Mouse (Mus musculus): ENCODE data around the gene Ttpal. TPM values are rescaled to one million over a fixed set of nuclear protein-coding genes. Genes with fewer than 3 reads are reported as not detected.
"Not testable (repeated sequence)": the region's sequence is repeated elsewhere in the genome, so short reads cannot be mapped to it uniquely, and the experiment has no call there.

The Ttpal gene
- polyA plus RNA-seq, 1 experiment from 2014 or later = 27.5 TPM

DNA sequence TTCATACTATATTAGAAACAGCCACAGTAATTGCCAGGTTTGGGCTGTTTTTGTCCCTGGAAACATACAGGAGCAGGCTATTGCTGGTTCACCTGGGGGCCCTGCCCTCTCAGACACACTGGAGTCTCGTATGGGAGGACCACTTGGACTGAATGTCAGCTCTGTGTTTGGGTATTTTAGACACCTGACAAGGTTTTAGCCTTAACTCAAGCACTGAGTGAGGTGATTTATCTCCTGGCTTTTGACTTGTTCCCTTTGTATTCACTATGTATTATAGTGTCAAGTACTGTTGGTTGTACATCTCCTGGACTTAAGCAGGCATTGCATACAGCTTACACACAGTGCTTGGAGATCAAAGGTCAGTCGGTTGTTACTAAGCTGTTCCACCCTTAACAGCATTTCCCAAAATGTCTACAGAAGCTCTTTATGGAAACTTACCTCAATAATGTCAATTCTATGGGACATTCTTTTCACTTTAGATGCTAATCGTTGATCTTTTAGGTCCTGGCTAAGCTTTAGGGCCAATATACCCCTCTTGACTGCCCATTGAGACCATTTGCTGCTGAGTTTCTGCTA lies 14.6 kb downstream of the Ttpal start:
- peak; percentile 69 for DNase-seq (ENCODE audit: low spot score)
- Histone ChIP-seq H3K36me3 (peaks cover 96% of the 10 kb centered on the region), H3K4me3 (no peak overlapping the region), H3K9me3 (no peaks in the 10 kb centered on the region), H3K4me1 (no peaks in the 10 kb centered on the region), H3K27ac (no peak overlapping the region), H3K27me3 (ENCODE audit: insufficient read depth, poor library complexity, severe bottlenecking) (no peaks in the 10 kb centered on the region)
- WGBS = 85% methylated on average over 3 of the region's 3 CpGs

DNA sequence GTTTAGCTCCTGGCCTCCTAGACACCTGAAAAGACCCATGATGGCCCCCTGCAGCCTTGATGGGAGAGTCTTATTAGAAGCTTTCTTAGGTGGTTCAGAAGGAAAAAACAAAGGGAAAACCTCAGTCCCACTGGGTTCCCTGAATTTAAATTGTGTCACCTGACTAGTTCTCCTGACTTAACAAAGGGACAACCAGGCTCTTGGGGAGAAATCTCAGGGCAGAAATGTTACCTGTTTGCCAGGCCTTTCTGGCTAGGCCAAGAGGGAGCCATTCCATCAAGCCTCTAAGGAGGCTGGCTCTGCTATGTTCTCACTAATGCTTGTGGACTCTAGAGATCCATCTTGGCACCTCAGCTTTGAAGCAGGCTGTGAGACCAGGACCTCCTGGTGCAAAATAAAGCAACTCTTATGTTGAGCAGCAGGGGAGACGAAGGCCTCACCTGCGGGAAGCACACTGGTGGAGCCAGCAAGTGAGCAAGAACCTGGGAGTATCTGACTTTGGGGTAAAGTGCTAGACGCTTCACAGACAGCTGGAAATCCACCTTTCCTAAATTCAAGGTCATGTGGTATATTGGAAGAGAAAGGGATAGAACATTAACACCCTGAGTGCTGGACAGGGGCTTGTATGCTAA lies 15.2 kb downstream of the Ttpal start:
- WGBS = 68% methylated on average over 3 of the region's 3 CpGs
- Histone ChIP-seq H3K4me1 (no peaks in the 10 kb centered on the region), H3K9me3 (no peaks in the 10 kb centered on the region), H3K4me3 (no peak overlapping the region), H3K36me3 (peaks cover 93% of the 10 kb centered on the region), H3K27ac (no peak overlapping the region), H3K27me3 (ENCODE audit: insufficient read depth, poor library complexity, severe bottlenecking) (no peaks in the 10 kb centered on the region)
- peak; percentile 63 for DNase-seq (ENCODE audit: low spot score)

DNA sequence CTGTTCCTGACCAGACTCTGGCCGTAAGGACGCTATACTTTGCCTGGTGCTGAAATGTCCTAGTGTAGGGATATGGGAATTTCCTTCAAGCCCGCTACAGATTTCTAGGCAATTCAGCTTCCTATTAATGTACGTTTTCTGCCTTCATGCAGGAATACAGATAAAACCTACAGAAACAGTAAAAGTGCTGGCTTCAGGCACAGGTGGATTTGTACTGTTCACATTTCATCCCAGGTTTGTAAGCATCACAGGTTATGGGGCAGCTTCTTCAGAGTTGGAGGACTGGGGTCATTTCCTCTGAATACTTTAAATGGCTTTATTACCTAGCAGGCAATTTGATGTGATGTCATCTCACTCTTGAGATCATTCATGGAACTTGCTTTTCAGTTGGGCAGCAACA lies 15.8 kb downstream of the Ttpal start:
- Histone ChIP-seq H3K4me3 (no peak overlapping the region), H3K27ac (no peak overlapping the region), H3K4me1 (no peaks in the 10 kb centered on the region), H3K27me3 (ENCODE audit: insufficient read depth, poor library complexity, severe bottlenecking) (no peaks in the 10 kb centered on the region), H3K9me3 (no peaks in the 10 kb centered on the region), H3K36me3 (peaks cover 93% of the 10 kb centered on the region)
- WGBS = 88% methylated on average over 4 of the region's 4 CpGs
- no peak for DNase-seq (ENCODE audit: low spot score)

DNA sequence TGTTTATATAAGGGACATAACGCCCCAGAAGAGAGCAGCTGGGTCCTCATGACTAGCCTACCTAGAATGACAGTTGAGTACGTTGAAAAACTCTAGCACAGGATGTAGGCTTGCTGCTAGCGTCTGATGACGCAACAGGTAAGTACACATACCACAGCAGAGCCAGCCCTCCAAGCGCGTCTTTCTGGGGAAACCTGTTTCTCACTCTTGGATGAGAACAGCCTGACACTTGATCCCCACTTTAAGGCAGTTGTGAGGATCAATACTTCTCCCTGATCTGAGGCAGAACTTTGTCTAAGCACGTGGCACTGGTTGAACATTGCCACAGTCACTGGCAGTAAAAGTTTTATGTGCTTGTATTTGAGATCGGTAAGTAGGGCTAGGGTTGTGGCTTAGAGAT lies 18.3 kb downstream of the Ttpal start:
- H3K27ac ChIP-seq = no peak overlapping the region
- 85% methylated on average over 8 of the region's 8 CpGs for WGBS
- H3K4me3 ChIP-seq = no peak overlapping the region
- H3K4me1 ChIP-seq = no peaks in the 10 kb centered on the region
- no peaks in the 10 kb centered on the region for H3K9me3 ChIP-seq
- H3K36me3 ChIP-seq = peaks cover 91% of the 10 kb centered on the region
- no peak for DNase-seq (ENCODE audit: low spot score)
- no peaks in the 10 kb centered on the region for H3K27me3 ChIP-seq (ENCODE audit: insufficient read depth, poor library complexity, severe bottlenecking)

DNA sequence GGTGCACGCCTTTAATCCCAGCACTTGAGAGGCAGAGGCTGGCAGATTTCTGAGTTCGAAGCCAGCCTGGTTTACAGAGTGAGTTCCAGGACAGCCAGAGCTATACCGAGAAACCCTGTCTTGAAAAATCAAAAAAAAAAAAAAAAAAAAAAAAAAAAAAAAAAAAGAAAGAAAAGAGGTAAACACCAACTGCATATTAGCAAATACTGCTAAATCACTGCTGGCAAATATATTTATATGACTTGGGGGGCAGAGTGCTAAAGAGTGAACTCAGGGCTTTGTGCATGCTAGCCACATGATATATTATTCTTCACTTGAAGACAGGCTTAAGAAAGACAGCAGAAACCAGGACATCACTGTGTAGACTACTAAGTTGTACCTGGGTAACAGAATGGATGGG lies 19.3 kb downstream of the Ttpal start:
- not testable (repeated sequence) for H3K4me1 ChIP-seq; H3K9me3 ChIP-seq; H3K27ac ChIP-seq; H3K27me3 ChIP-seq (ENCODE audit: insufficient read depth, poor library complexity, severe bottlenecking); H3K4me3 ChIP-seq; DNase-seq (ENCODE audit: low spot score)
- H3K36me3 ChIP-seq = peaks cover 91% of the 10 kb centered on the region
- 92% methylated on average over 3 of the region's 3 CpGs for WGBS

DNA sequence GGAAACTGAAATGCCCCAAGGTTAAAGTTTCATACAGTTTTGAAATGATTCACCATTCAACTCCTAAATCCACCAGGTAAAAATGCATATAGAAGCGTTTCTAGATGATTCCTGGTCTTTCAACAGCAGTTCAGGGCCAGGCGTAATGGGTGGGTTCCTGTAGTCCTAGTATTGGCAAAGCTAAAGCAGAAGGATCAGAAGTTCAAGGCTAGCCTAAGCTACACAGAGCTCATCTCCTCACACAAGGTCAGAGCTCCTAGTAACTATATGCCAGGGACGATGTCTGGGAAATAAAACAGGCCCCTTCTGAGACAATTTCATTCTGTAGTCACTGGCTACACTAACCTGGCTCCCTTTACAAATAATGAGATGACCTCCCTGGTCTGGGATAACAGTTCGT lies 29.1 kb downstream of the Ttpal start:
- H3K9me3 ChIP-seq = no peaks in the 10 kb centered on the region
- peaks cover 95% of the 10 kb centered on the region for H3K36me3 ChIP-seq
- H3K27me3 ChIP-seq (ENCODE audit: insufficient read depth, poor library complexity, severe bottlenecking) = no peaks in the 10 kb centered on the region
- no peak for DNase-seq (ENCODE audit: low spot score)
- H3K4me3 ChIP-seq = no peak overlapping the region
- 91% methylated on average over 4 of the region's 4 CpGs for WGBS
- no peaks in the 10 kb centered on the region for H3K4me1 ChIP-seq
- H3K27ac ChIP-seq = no peak overlapping the region

DNA sequence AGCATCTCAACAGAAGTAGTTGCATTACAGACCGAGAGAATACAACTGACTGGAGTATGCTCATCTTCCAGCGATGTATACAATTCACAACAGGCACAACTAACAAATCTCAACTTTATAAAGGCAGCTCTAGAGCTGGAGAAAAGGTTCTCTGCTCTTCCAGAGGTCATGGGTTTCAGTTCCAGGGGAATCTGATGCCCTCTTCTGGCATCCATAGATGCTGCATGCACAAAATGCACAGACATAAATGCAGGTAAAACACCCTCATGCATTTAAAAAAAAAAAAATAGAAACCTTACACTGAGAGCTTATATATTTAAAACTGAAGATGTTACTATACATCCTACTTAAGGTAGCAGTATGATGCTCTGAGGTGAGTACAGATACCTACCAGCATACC lies 29.6 kb downstream of the Ttpal start:
- Histone ChIP-seq H3K9me3 (no peaks in the 10 kb centered on the region), H3K36me3 (peaks cover 94% of the 10 kb centered on the region), H3K27ac (no peak overlapping the region), H3K4me1 (no peaks in the 10 kb centered on the region), H3K4me3 (no peak overlapping the region), H3K27me3 (ENCODE audit: insufficient read depth, poor library complexity, severe bottlenecking) (no peaks in the 10 kb centered on the region)
- DNase-seq (ENCODE audit: low spot score) = no peak
- 92% methylated on average over 2 of the region's 2 CpGs for WGBS

DNA sequence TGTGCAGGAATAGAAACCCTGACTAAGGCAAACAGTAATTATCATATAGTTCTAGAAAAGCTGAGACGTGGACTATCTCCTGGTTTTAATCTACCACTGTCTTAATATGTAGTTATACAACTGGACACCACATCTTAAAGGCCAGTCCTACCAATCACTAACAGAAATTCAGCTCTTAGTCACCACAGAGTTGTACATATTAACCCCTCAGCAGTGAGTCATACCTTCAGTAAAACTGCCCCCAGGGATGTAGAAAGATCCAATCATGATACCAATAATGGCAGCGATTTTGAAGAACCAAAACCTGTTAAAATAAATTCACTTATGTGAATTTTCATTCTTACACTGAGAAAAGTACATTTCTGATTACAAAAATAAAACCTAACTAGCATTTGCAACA lies 32.1 kb downstream of the Ttpal start:
- Histone ChIP-seq H3K4me3 (no peak overlapping the region), H3K27me3 (ENCODE audit: insufficient read depth, poor library complexity, severe bottlenecking) (no peaks in the 10 kb centered on the region), H3K9me3 (no peaks in the 10 kb centered on the region), H3K27ac (no peak overlapping the region), H3K4me1 (peaks cover 24% of the 10 kb centered on the region), H3K36me3 (peaks cover 70% of the 10 kb centered on the region)
- 93% methylated on average over 2 of the region's 2 CpGs for WGBS
- DNase-seq (ENCODE audit: low spot score) = no peak

DNA sequence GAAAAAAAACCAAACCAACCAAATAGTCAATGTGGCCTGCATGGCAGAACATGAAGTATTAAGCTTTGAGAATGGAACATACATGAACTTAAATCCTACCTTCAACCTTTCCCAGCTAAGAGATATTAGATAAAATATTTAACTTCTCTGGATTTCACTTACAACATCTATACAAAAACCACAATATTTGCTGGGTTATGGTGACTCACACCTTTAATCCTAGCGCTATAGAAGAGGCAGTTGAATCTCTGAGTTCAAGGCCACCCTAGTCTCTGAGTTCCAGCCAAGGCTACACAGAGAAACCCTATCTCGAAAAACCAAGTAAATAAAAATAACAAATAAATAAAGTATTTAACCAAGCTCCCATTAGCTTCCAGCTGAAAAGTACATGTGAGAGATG lies 33.9 kb downstream of the Ttpal start:
- Histone ChIP-seq H3K4me1 (peaks cover 41% of the 10 kb centered on the region), H3K4me3 (no peak overlapping the region), H3K27ac (no peak overlapping the region), H3K36me3 (peaks cover 60% of the 10 kb centered on the region), H3K9me3 (no peaks in the 10 kb centered on the region), H3K27me3 (ENCODE audit: insufficient read depth, poor library complexity, severe bottlenecking) (no peaks in the 10 kb centered on the region)
- no peak for DNase-seq (ENCODE audit: low spot score)
- WGBS = 92% methylated on average over 2 of the region's 2 CpGs

DNA sequence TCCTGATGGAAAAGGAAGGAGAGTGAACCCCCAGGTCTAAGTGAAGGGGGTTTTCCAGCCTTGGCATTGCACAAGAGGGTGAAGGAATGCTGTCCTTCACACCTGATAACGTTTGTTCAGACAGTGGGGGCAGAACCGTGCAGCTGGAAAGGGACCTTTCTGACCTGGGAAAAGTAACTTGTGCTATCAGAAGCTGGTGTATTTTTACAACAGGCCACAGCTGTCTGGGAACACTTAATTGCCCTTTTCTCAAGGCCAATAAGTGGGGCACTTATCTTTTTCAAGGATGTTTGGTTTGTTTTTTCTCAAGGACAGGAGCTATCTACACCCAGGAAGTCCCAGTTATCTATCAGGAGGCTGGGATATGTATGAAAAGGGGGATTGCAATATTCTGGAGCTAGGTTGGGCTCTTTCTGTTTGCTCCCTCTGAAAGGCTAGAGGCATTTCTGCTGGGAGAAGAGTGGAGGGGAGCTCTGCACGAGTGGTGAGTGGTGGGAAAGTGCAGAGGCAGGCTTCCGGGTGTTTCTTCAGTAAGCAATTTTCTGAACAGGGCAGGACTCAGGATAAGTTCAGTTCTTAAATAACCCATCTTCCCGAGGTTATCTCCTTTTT lies 35.6 kb downstream of the Ttpal start:
- Histone ChIP-seq H3K27me3 (ENCODE audit: insufficient read depth, poor library complexity, severe bottlenecking) (no peaks in the 10 kb centered on the region), H3K36me3 (peaks cover 45% of the 10 kb centered on the region), H3K27ac (peak overlapping the region; percentile 73), H3K4me1 (peaks cover 58% of the 10 kb centered on the region), H3K4me3 (peak overlapping the region; percentile 25; the same call in 1 of the 2 replicates), H3K9me3 (no peaks in the 10 kb centered on the region)
- WGBS = 14% methylated on average over 5 of the region's 5 CpGs
- DNase-seq (ENCODE audit: low spot score) = no peak

DNA sequence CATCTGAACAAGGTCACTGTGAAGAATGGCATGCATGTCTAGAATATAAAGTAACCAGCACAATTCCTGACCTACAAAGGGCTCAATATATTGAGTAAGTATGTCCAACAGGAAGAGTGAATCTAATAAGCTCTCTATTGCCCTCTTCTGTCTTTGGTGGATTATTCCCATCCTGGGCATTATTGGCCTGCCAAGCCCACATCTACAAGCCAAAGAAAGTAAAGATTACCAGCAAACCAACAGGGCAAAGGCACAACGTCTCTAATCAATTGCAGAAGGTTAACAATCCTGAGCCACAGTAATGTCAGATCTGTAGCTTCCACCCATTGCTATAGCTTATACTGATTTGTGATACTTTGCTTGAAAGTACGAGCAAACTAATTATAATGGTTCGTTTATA lies 38.4 kb downstream of the Ttpal start:
- Histone ChIP-seq H3K4me1 (peaks cover 70% of the 10 kb centered on the region), H3K27me3 (ENCODE audit: insufficient read depth, poor library complexity, severe bottlenecking) (no peaks in the 10 kb centered on the region), H3K9me3 (no peaks in the 10 kb centered on the region), H3K4me3 (0 out of 2 replicates have a peak overlapping the region, but pooled peaks have one; percentile 15), H3K27ac (no peak overlapping the region), H3K36me3 (peaks cover 24% of the 10 kb centered on the region)
- no peak for DNase-seq (ENCODE audit: low spot score)
- WGBS = 78% methylated on average over 3 of the region's 3 CpGs

DNA sequence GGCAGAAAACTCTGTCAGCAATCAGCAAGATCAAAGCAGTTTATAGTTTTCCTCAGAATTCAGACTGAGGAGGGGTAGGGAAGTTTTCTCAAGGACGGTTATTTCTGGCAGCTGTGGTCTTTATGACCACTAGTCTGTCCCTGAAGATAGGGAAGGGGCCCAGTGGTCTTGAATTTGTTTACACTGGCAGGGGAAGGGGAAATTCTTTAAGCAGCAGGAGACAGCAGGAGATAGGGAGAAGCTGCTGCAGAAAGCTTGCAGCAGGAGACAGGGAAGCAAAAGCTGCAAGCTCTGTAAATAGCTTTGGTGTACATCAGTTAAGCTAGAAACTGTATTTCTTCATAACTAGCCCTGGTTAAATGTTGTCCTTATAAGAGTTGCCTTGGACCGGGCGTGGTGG lies 39.6 kb downstream of the Ttpal start:
- Histone ChIP-seq H3K36me3 (peaks cover 14% of the 10 kb centered on the region), H3K27me3 (ENCODE audit: insufficient read depth, poor library complexity, severe bottlenecking) (no peaks in the 10 kb centered on the region), H3K4me3 (0 out of 2 replicates have a peak overlapping the region, but pooled peaks have one; percentile 97), H3K27ac (peak overlapping the region; percentile 99; the same call in 1 of the 2 replicates), H3K4me1 (peaks cover 73% of the 10 kb centered on the region), H3K9me3 (no peaks in the 10 kb centered on the region)
- no peak for DNase-seq (ENCODE audit: low spot score)
- WGBS = 54% methylated on average over 3 of the region's 3 CpGs

DNA sequence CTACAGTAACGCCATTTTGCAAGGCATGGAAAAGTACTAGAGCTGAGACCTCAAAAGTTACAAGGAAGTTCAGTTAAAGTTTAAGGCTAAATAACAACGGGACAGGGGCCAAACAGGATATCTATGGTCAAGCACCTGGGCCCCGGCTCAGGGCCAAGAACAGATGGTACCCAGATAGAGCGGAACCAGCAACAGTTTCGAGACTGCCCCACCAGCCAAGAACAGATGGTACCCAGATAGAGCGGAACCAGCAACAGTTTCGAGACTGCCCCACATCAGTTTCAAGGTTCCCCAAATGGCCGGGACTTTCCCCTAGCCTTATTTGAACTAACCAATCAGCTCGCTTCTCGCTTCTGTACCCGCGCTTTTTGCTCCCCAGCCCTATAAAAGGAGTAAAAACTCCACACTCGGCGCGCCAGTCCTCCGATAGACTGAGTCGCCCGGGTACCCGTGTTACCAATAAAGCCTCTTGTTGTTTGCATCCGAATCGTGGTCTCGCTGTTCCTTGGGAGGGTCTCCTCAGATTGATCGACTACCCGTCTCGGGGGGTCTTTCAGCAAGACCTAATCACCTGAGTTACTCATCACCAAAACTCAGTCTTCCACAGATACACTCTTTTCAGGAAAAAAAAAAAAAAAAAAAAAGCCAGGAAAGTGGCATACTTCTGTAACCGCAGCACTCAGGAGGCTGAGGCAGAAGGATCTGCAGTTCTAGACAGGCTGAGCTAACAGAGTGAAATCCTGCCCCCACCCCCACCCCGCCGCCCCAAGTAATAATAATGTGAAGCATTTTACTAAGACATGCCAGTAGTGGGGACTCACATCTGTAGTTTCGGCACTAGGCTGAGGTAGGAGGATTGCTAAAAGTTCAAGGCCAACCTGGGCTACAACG lies 40.8 kb downstream of the Ttpal start:
- Histone ChIP-seq H3K4me1 (peaks cover 64% of the 10 kb centered on the region), H3K4me3 (peak overlapping the region; percentile 97), H3K36me3 (peaks cover 12% of the 10 kb centered on the region; the same call in 1 of the 2 replicates), H3K27ac (peak overlapping the region; percentile 99), H3K9me3 (no peaks in the 10 kb centered on the region), H3K27me3 (ENCODE audit: insufficient read depth, poor library complexity, severe bottlenecking) (no peaks in the 10 kb centered on the region)
- WGBS = 86% methylated on average over 30 of the region's 30 CpGs
- DNase-seq (ENCODE audit: low spot score) = peak; percentile 90
